Mouse (Mus musculus): ENCODE data around the gene Nr6a1.

The Nr6a1 gene

GRCm38 (mm10) chr2:38937396-38937795 is 9.9 kb upstream of the Nr6a1 start:
- in situ Hi-C loops (cut with MboI): no loop called here

- in situ Hi-C loops (cut with MboI): no loop called here
These were observed 9.4 kb upstream of the Nr6a1 start for GRCm38 (mm10) chr2:38936721-38937378.

GRCm38 (mm10) chr2:38934936-38935335 is 7.4 kb upstream of the Nr6a1 start:
- in situ Hi-C loops (cut with MboI): no loop called here

DNA sequence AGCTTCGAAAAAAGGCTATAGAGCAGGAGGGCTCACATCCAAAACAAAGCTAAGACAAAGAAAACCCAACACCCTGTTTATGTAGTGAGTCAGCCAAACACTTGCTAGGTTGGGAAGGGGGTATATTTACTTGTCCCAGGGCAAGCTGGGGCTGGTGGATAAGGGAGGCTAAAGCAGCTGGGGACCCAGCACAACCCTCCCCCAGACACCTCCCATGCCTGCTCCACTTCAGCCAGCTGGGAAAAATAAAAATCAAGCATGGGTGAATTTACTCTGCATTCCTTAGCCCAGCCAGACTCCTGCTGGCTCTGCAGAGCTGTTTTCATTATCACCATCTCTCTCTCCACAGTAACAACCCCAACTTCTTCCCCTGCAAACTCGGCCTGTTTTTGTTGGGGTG is 6.4 kb upstream of the Nr6a1 start:
- in situ Hi-C loops (cut with MboI): no loop called here

DNA sequence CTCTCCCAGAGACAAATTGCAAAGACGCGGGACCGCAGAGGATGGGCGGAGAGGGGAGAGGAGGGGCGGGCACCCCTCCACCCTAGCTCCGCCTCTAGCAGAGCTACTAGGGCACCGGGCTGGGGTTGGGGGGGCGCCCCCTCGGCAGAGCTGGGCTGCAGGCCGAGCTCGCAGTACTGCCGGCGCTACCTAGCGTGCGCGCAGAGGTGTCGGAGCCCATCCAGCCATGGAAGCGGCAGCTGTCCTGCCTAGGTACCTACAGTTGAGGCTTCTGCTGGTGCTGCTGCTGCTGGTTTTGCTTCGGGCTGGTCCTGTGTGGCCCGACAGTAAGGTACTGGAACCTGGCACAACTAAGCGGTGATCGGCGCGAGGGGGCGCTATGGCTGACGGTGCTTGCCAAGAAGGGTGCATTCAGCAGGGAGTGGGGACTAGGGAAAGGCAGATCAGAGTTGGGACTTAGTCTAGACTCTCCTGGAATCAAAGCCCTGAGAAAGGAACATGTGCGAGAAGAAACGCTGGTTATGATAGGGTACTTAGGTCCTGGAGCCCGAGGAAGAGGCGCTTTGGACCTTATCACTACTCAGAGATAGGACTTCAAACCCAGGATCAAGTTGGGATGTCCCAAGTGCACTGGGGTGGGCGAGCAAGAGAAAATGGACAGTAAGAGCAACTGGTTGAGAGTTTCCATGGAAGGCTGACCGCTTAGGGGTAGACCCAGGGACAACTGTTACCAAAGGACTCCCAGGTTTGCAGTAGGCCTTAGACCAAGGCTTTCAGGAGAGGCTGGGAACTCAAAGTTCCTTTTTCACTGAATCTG is 4.6 kb upstream of the Nr6a1 start, which contains the start of gene Olfml2a:
Olfml2a (plus strand) TSS at position 128 of the 817 bp plus-strand sequence.
- in situ Hi-C loops (cut with MboI): no loop called here

GRCm38 (mm10) chr2:38930269-38930668 is 2.8 kb upstream of the Nr6a1 start:
- in situ Hi-C loops (cut with MboI): no loop called here

DNA sequence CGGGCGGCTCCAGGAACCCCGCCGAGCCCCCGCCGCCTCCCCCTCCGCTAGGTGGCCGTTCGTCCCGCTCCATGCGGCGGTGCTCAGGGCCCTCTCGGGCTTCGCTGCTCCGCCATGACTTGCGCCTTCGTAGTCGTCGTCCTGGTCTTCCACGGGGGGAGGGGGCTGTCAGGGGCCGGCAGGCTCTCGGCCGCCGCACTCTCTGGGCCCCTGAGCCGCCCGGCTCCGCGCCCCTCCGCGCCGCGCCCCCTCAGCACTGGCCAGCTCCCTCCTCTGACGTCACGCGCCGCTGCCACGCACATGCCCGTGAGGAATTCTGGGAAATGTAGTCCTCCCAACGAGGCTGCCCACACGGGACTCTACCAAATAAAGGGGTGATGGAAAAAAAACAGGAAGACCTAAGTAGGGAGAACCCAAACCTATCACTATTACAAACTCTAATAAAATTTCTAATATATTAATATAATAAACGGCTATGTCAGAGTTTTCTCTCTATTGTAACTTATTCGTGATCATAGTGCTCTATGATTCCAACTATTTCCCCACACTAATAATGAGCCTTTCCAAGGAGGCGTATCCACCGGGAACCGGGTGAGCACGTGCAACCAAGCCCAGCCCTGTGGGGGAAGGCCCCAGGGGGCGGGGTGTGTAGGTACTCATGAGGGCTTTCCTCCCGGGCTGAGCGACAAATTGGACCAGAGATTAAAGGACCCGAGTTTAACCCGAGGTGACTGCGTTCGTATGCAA is 1.2 kb downstream of the Nr6a1 start:
- in situ Hi-C loops (cut with MboI): loop anchor here (5.0 kb wide), 1 partner anchor 71 kb away; the partner anchor contains the start of gene Wdr38

- in situ Hi-C loops (cut with MboI): loop anchor here (5.0 kb wide), 1 partner anchor 72 kb away; the partner anchor contains the start of gene Wdr38
These were observed 2.1 kb downstream of the Nr6a1 start for GRCm38 (mm10) chr2:38925171-38926080.

DNA sequence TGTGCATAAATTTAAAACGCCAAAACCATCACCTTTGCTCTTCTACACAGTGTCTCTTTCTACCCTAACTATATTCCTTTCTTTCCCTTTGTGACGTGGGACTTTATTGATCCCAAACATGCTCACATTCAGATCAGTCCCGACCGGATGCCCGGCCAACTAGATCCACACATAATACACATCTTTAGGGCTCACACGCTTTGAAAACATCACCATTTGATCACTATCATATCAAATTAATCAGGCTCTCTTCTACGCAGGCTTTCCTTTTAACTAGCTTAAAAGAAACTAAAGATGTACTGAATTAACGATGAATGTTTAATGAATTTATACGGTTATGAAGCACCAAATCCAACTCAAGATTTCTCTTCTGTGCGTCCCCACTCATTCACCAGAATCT is 2.9 kb downstream of the Nr6a1 start:
- in situ Hi-C loops (cut with MboI): no loop called here

GRCm38 (mm10) chr2:38923911-38924310 is 3.6 kb downstream of the Nr6a1 start:
- in situ Hi-C loops (cut with MboI): no loop called here

GRCm38 (mm10) chr2:38923471-38923870 is 4.0 kb downstream of the Nr6a1 start:
- in situ Hi-C loops (cut with MboI): no loop called here

DNA sequence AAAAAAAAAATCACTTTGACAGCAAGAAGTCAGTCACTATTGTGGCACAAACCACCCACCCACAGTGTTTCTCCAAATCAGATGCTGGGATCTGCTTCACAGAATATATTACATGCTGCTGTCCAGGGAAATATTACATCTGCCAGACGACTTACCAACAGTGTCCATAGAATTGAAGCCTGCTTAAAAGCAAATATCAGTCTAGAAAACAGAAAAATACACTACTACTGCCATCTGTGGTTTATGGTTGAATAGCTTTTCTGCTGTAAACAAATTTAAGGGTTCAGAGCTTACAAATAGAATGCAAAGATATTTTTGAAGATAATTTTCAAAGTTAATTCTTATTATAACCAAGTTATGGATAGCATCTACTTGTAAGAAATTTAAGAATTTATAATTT is 6.1 kb downstream of the Nr6a1 start:
- in situ Hi-C loops (cut with MboI): no loop called here

DNA sequence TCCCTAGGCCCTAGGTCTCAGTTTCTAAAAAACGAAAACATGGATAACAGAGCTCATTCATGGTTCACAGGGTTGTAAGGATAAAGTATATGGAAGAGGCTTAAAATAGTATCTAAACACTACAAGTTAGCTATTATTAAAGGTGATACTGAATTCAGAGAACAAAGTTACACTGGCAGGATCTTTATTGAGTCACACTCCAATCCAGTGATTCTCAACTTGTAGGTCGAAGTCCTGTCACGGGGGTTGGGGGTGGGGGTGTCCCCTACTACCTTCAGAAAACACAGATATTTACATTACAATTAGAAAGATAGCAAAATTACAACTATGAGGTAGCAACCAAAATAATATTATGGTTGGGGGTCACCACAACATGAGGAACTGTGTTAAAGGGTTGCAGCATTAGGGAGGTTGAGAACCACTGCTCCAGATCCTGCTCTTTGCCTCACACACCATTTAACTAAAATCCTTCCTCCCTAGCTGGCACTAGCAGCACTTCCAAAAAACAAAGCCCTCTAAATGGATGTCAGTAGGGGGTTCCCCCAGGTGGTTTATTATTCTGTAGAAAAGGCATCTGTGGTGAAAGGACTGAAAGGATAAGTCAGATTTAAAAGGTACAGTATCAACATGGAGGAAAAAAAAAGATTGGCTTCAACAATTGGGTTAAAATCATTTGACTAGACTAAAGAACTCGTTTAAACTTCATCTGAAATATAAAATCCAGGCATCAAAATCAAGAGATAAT is 10.4 kb downstream of the Nr6a1 start:
- in situ Hi-C loops (cut with MboI): no loop called here

DNA sequence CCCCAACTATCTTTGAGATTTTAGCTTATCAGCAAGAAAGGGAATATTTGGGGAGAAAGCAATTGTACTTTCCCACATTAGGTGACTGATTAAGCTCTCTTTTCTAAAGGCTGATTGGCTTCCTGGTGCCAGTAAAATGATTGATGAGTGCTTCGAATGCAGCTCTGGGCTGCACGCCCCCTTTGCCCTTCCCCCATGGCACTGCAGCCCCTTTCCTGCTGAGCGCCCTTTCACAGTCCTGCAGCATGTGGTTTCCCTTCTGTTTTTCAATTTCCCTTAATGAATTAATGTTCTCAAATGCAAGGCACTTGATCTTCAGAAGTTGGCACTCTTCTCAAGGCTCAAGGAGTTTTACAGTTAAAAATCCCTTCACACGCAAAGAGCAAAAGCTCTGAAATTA is 12.5 kb downstream of the Nr6a1 start:
- in situ Hi-C loops (cut with MboI): no loop called here

DNA sequence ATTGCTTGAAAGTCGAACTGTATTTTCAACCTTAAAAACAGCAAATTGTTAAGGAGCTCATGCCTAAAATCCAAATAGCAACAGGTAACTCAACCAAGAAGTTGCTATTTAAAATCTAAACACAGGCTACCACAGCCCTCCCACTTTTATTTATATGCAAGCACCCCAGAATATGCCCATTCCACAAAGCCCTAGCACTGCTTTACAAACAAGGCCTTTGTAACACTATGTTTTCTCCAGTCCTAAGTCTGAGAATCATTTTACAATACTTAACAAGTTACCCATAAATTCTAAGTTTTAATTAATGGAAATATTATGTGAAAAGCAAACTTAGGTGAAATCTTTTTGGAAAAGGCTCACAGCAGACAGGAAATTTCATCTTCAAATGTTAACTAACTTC is 13.0 kb downstream of the Nr6a1 start:
- in situ Hi-C loops (cut with MboI): no loop called here

- in situ Hi-C loops (cut with MboI): no loop called here
These were observed 18.9 kb downstream of the Nr6a1 start for GRCm38 (mm10) chr2:38908604-38909003.

- in situ Hi-C loops (cut with MboI): no loop called here
These were observed 21.4 kb downstream of the Nr6a1 start for GRCm38 (mm10) chr2:38906097-38906496.

DNA sequence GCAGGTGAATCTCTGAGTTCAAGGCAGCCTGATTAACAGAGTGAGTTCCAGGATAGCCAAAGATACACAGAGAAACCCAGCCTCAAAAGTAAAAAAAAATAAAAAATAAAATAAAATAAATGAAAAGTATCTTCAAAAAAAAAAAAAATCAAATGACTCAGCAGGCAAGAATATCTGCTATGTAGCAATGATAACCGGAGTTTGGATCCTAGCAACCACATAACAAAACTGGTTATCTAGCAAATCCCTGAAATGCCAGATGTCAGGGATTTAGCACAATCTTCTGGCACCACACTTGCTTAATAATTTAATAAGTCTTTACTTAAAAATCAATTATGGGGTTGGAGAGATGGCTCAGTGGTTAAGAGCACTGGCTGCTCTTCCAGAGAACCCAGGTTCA is 23.2 kb downstream of the Nr6a1 start:
- in situ Hi-C loops (cut with MboI): no loop called here

DNA sequence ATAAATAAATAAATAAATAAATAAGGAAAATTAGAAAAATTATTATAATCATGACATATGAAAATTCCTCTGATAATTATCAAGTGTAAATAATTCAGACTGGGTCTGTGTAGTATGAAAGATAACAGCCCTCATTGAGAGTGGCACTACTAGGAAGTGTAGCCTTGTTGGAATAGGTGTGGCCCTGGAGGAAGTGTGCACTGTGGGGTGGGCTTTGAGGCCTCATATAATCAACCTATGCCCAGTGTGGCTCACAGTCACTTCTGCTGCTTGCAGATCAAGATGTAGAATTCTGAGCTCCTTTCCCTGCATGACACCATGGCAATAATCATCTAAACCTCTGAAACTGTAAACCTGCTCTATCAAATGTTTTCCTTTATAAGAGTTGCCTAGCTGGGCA is 24.6 kb downstream of the Nr6a1 start:
- in situ Hi-C loops (cut with MboI): no loop called here

- in situ Hi-C loops (cut with MboI): no loop called here
These were observed 46.4 kb downstream of the Nr6a1 start for GRCm38 (mm10) chr2:38880907-38881672.

All from mature B cell (primary cell).